Mouse (Mus musculus) lung, adult 2 months (tissue): ENCODE data around the gene Klhl25.

ENCODE experiments used
- CTCF ChIP-seq: fragments of 200-500 bp; IDR thresholded peaks from 2 replicates; pipeline ENCODE4 v1.5.1; 2011; ENCODE audit warnings: mild to moderate bottlenecking, low read length, control low read depth; ENCODE audit not compliant: insufficient read depth
- POLR2A ChIP-seq: fragments of 200-500 bp; IDR thresholded peaks from 2 replicates; pipeline ENCODE4 v1.6.1; 2011; ENCODE audit warnings: low read depth, mild to moderate bottlenecking, control low read depth, low read length, borderline replicate concordance; ENCODE audit errors: extremely low read depth

DNA sequence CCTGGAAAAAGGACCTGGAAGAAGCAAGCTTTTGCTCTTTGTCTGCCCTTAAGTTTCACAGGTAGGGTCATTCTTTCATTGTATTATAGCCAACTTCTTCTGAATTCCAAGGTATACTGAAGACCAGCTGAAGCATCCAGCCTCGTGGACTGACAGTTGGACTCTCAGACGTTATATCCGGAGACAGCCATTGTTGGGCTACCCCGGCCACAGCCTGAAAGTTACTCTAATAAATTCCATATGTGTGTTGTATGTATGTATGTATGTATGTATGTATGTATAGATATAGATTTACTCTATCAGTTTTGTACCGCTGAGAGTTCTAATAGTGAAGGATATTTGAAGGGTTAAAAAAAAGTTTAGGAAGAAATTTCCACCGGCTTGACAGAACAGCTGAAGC, 621 bp upstream of the Klhl25 start:
- TF ChIP-seq POLR2A (no peak), CTCF (no peak)
